Mouse (Mus musculus): ENCODE measurements at regions not wholly inside any gene's neighbourhood (a gene's known extent, or its start where the extent isn't known, plus 50 kb on each side); places are given as distances from the start of the nearest gene placed in this dataset.

- no peak for DNase-seq (ENCODE audit: low spot score in 2 of 2)
These were observed 216.4 kb upstream of the F930015N05Rik start for GRCm38 (mm10) chr11:64652811-64653210.

- DNase-seq (ENCODE audit: low spot score in 2 of 2), result no peak
These were observed 218.7 kb upstream of the F930015N05Rik start for GRCm38 (mm10) chr11:64655162-64655561.

GRCm38 (mm10) chr11:64663166-64663565, 226.7 kb upstream of the F930015N05Rik start:
- no peak for DNase-seq (ENCODE audit: low spot score in 2 of 2)

- no peak for DNase-seq (ENCODE audit: low spot score in 2 of 2)
These were observed 230.6 kb upstream of the F930015N05Rik start for GRCm38 (mm10) chr11:64667010-64667409.

GRCm38 (mm10) chr11:64667521-64667920, 231.1 kb upstream of the F930015N05Rik start:
- no peak for DNase-seq (ENCODE audit: low spot score in 2 of 2)

GRCm38 (mm10) chr11:64671898-64672297, 235.4 kb upstream of the F930015N05Rik start:
- no peak for DNase-seq (ENCODE audit: low spot score in 2 of 2)

- DNase-seq (ENCODE audit: low spot score in 2 of 2), result no peak
These were observed 237.1 kb upstream of the F930015N05Rik start for GRCm38 (mm10) chr11:64673546-64673945.

- DNase-seq (ENCODE audit: low spot score in 2 of 2), result no peak
These were observed 267.3 kb upstream of the F930015N05Rik start for GRCm38 (mm10) chr11:64703776-64704175.

- no peak for DNase-seq (ENCODE audit: low spot score in 2 of 2)
These were observed 267.0 kb upstream of the Elac2 start for GRCm38 (mm10) chr11:64711801-64712200.

GRCm38 (mm10) chr11:64715182-64715581, 263.7 kb upstream of the Elac2 start:
- no peak for DNase-seq (ENCODE audit: low spot score in 2 of 2)

- DNase-seq (ENCODE audit: low spot score in 2 of 2), result peak; percentile 83 to 84
These were observed 260.3 kb upstream of the Elac2 start for GRCm38 (mm10) chr11:64718316-64719085.

- DNase-seq (ENCODE audit: low spot score in 2 of 2), result no peak
These were observed 252.6 kb upstream of the Elac2 start for GRCm38 (mm10) chr11:64726249-64726648.

- DNase-seq (ENCODE audit: low spot score in 2 of 2), result no peak
These were observed 250.9 kb upstream of the Elac2 start for GRCm38 (mm10) chr11:64727841-64728421.

GRCm38 (mm10) chr11:64738948-64739347, 239.9 kb upstream of the Elac2 start:
- DNase-seq (ENCODE audit: low spot score in 2 of 2), result no peak

GRCm38 (mm10) chr11:64743753-64744152, 235.1 kb upstream of the Elac2 start:
- no peak for DNase-seq (ENCODE audit: low spot score in 2 of 2)

GRCm38 (mm10) chr11:64746146-64746545, 232.7 kb upstream of the Elac2 start:
- no peak for DNase-seq (ENCODE audit: low spot score in 2 of 2)

GRCm38 (mm10) chr11:64749976-64750375, 228.9 kb upstream of the Elac2 start:
- no peak for DNase-seq (ENCODE audit: low spot score in 2 of 2)

GRCm38 (mm10) chr11:64752299-64752698, 226.5 kb upstream of the Elac2 start:
- no peak for DNase-seq (ENCODE audit: low spot score in 2 of 2)

- no peak for DNase-seq (ENCODE audit: low spot score in 2 of 2)
These were observed 226.0 kb upstream of the Elac2 start for GRCm38 (mm10) chr11:64752816-64753215.

GRCm38 (mm10) chr11:64754076-64754475, 224.8 kb upstream of the Elac2 start:
- no peak for DNase-seq (ENCODE audit: low spot score in 2 of 2)

GRCm38 (mm10) chr11:64755563-64755962, 223.3 kb upstream of the Elac2 start:
- no peak for DNase-seq (ENCODE audit: low spot score in 2 of 2)

- no peak for DNase-seq (ENCODE audit: low spot score in 2 of 2)
These were observed 218.2 kb upstream of the Elac2 start for GRCm38 (mm10) chr11:64760626-64761025.

GRCm38 (mm10) chr11:64762755-64763154, 216.1 kb upstream of the Elac2 start:
- DNase-seq (ENCODE audit: low spot score in 2 of 2), result no peak
